Mouse (Mus musculus) T-helper 17 cell (primary cell): ENCODE measurements around the gene Hp1bp3.

Experiments used
- in situ Hi-C, 2 experiments: fragments of 300-600 bp; cut with MboI, MseI; formaldehyde crosslinking; loops; 1 replicate in 1 of 2; 2 replicates in 1 of 2; pipeline ENCODE4 v1.15.1; 2025; ENCODE audit warnings: high pct_unique_total_duplicates in 2 of 2

Gene Hp1bp3

DNA sequence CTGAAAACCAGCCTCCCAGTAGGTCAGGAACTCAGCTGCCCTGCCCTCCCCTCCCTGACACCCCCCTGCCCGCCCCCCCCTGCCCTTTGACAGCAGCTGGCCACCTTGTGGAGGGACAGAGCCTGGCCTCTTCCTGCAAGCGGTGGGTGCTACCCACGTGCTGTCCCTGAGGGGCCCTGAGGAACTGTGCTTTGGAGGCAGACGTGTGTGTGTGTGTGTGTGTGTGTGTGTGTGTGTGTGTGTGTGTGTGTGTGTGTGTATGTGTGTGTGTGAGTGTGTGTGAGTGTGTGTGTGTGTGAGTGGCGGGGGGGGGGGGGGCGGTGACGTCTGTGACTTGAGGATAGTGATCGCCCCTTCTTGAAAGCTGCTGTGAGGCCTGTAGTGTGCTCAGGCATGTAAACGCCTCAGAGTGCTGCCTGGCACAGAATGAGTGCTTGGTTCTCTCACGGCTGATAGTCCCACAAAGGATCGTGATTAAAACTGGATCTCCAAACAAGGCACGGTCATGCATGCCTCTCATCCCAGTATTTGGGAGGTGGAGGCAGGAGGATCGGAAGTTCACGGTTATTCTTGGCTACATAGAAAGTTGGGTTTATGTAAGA, 78.0 kb downstream of the Hp1bp3 start:
- in situ Hi-C loops, result loop anchor here in 1 of 2 experiments (25.0 kb wide), 1 partner anchor 457 kb away; no protein-coding TSS in a partner anchor
